In genomic region chr5:134974921-134975320, GRCm38 (mm10) we compare ENCODE assay signal across 16 mouse cellular contexts. TPM values are rescaled to one million over a fixed set of nuclear protein-coding genes. Genes with fewer than 3 reads are reported as not detected.
"Had no signal": no experiment of that assay in that cellular context is flagged by ENCODE, and none has a peak within 500 bp of the region (broad histone marks: within the 10 kb centered on the region; RNA-seq: fewer than 3 reads in every experiment).

No protein-coding gene starts in this region.

- ATAC-seq: midbrain, embryonic 16.5 days had no signal

- H3K36me3 ChIP-seq: limb, embryonic 12.5 days; midbrain, embryonic 12.5 days; neural tube, embryonic 13.5 days had no signal

- H3K9me3 ChIP-seq: limb, embryonic 12.5 days; midbrain, embryonic 12.5 days; neural tube, embryonic 13.5 days had no signal

- H3K4me3 ChIP-seq: layer of hippocampus, adult 2 months; limb, embryonic 12.5 days; midbrain, embryonic 12.5 days; neural tube, embryonic 13.5 days had no signal

- H3K4me1 ChIP-seq: limb, embryonic 12.5 days; midbrain, embryonic 12.5 days; neural tube, embryonic 13.5 days had no signal

- H3K4me2 ChIP-seq: limb, embryonic 12.5 days; midbrain, embryonic 12.5 days; neural tube, embryonic 13.5 days had no signal

- H3K9ac ChIP-seq: limb, embryonic 12.5 days; midbrain, embryonic 12.5 days; neural tube, embryonic 13.5 days had no signal

- DNase-seq: kidney, adult 11 months; kidney, adult 9 months; kidney, postnatal 4 days; lung, postnatal 10 days; retina, postnatal 1 day; thymus, postnatal 4 days had no signal

- H3K27ac ChIP-seq: kidney, postnatal 0 days; layer of hippocampus, adult 2 months; limb, embryonic 12.5 days; midbrain, embryonic 12.5 days; neural tube, embryonic 13.5 days; stomach, postnatal 0 days had no signal

- H3K27me3 ChIP-seq: midbrain, embryonic 12.5 days; neural tube, embryonic 13.5 days had no signal

RNA-seq across cellular contexts. Expression of gene Cldn3, which starts 11.1 kb away (rescaled TPM):
- total RNA-seq: megakaryocyte-erythroid progenitor cell, adult 5-6 weeks had no signal

RNA-seq across cellular contexts. Expression of gene Cldn4, which starts 28.2 kb away (rescaled TPM):
- total RNA-seq: layer of hippocampus, adult 2 months; layer of hippocampus, postnatal 10 days; left cerebral cortex, postnatal 36 days; megakaryocyte-erythroid progenitor cell, adult 5-6 weeks had no signal
- polyA plus RNA-seq: midbrain, embryonic 16.5 days had no signal
